Mouse (Mus musculus) midbrain, embryonic 14.5 days (tissue): ENCODE measurements around the gene Olfr710. TPM values are rescaled to one million over a fixed set of nuclear protein-coding genes. Genes with fewer than 3 reads are reported as not detected.
"Not testable (repeated sequence)": the region's sequence is repeated elsewhere in the genome, so short reads cannot be mapped to it uniquely, and the experiment has no call there.

ENCODE experiments used
- ATAC-seq: fragments of 200-750 bp; cut with Nextera tagmentation; 2 replicates; pipeline ENCODE4 v1.8.0; 2017; ENCODE audit warnings: moderate number of reproducible peaks, moderate library complexity; ENCODE audit not compliant: low FRiP score, low TSS enrichment
- DNase-seq: peaks from one replicate; pipeline ENCODE4 v3.0.0-alpha.2; 2015
- H3K27ac ChIP-seq: fragments of 300-500 bp; sonication (generic); replicated peaks from 2 replicates; pipeline ENCODE4 v1.5.1; 2014; ENCODE audit warnings: mild to moderate bottlenecking, low read depth, low read length, moderate library complexity
- H3K27me3 ChIP-seq: fragments of 300-500 bp; sonication (generic); 2 replicates; pipeline ENCODE4 v1.6.1; 2014; ENCODE audit warnings: low read length, control low read depth, mixed read lengths; ENCODE audit not compliant: control insufficient read depth, insufficient read depth
- H3K36me3 ChIP-seq: fragments of 300-500 bp; sonication (generic); 2 replicates; pipeline ENCODE4 v1.6.1; 2014; ENCODE audit warnings: low read length, control low read depth; ENCODE audit not compliant: control insufficient read depth, insufficient read depth
- H3K4me1 ChIP-seq: fragments of 300-500 bp; sonication (generic); 2 replicates; pipeline ENCODE4 v1.6.1; 2014; ENCODE audit warnings: mild to moderate bottlenecking, antibody characterized with exemption, low read length, control low read depth; ENCODE audit not compliant: control insufficient read depth, insufficient read depth
- H3K4me2 ChIP-seq: fragments of 300-500 bp; sonication (generic); 2 replicates; pipeline ENCODE4 v1.6.1; 2014; ENCODE audit warnings: mild to moderate bottlenecking, low read length, moderate library complexity
- H3K4me3 ChIP-seq: fragments of 300-500 bp; sonication (generic); replicated peaks from 2 replicates; pipeline ENCODE4 v1.5.1; 2014; ENCODE audit warnings: low read depth, low read length
- H3K9ac ChIP-seq: fragments of 300-500 bp; sonication (generic); replicated peaks from 2 replicates; pipeline ENCODE4 v1.6.1; 2014; ENCODE audit warnings: mild to moderate bottlenecking, low read length, moderate library complexity
- H3K9me3 ChIP-seq: fragments of 300-500 bp; sonication (generic); 2 replicates; pipeline ENCODE4 v1.6.1; 2016; ENCODE audit warnings: low read length, control low read depth, mixed read lengths; ENCODE audit not compliant: control insufficient read depth
- WGBS: fragments of 180-500 bp; shearing (Covaris S2); extraction: QIAGEN DNeasy Blood & Tissue Kit; methylation state at CpG from one replicate; pipeline ENCODE4 v1.1.7; 2014; 5-methylcytosine and 5-hydroxymethylcytosine counted together
- polyA plus RNA-seq: library from polyadenylated mRNA; unstranded; fragments of >200 nt; fragmentation: Nextera tagmentation; extraction: Ambion mirVana; gene quantifications from 2 replicates; pipeline ENCODE4 v1.2.1, GENCODE M21; 2014

Olfr710 gene
- not detected in 2 replicates for polyA plus RNA-seq

DNA sequence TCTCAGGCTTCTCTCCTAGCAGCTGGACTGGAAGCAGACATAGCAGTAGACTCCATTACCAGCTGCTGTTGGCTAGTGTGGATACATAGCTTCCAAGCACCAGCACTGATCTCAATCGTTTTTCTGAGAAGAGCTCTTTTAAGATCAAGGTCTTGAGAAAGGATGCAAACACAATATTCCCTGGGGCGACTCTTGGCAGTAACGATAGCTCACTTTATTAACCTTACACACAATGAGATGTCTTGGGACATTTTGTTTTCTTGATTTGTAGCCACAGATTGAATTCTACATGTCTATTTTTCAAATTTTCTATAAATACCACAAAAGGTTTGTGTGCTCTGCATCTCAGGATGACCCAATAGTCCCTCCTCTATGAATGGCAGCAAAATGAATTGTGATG is at the start of gene Olfr710:
TSS of gene Olfr710 (minus strand) at position 101 of the 400 bp plus-strand sequence.
- Histone ChIP-seq H3K4me2 (no peak within 1 kb of the TSS), H3K9ac (no peak within 1 kb of the TSS), H3K36me3 (no peaks in the 10 kb centered on the region), H3K4me1 (no peaks in the 10 kb centered on the region), H3K27ac (no peak within 1 kb of the TSS), H3K4me3 (no peak within 1 kb of the TSS), H3K27me3 (no peaks in the 10 kb centered on the region), H3K9me3 (no peaks in the 10 kb centered on the region)
- ATAC-seq (no peak), DNase-seq (no peak)
- 75% methylated on average over 3 of the region's 3 CpGs for WGBS

GRCm38 (mm10) chr7:106985236-106985635 is 37.1 kb upstream of the Olfr710 start:
- Histone ChIP-seq H3K4me2 (no peak overlapping the region), H3K36me3 (no peaks in the 10 kb centered on the region), H3K9ac (no peak overlapping the region), H3K27me3 (no peaks in the 10 kb centered on the region), H3K4me1 (no peaks in the 10 kb centered on the region), H3K4me3 (no peak overlapping the region), H3K27ac (no peak overlapping the region), H3K9me3 (no peaks in the 10 kb centered on the region)
- no peak for DNase-seq
- ATAC-seq: no peak
- WGBS: 84% methylated on average over 3 of the region's 3 CpGs

- no peak for ATAC-seq
- no peak for DNase-seq
- Histone ChIP-seq H3K27ac (no peak within 1 kb of the TSS), H3K4me1 (no peaks in the 10 kb centered on the region), H3K9me3 (no peaks in the 10 kb centered on the region), H3K9ac (no peak within 1 kb of the TSS), H3K27me3 (no peaks in the 10 kb centered on the region), H3K36me3 (no peaks in the 10 kb centered on the region), H3K4me2 (no peak within 1 kb of the TSS), H3K4me3 (no peak within 1 kb of the TSS)
- 63% methylated on average over 1 of the region's 1 CpGs for WGBS
Measured at GRCm38 (mm10) chr7:106975353-106975752, 27.2 kb upstream of the Olfr710 start, which contains the start of gene Olfr711. Olfr711 (minus strand) TSS chr7:106975453.

DNA sequence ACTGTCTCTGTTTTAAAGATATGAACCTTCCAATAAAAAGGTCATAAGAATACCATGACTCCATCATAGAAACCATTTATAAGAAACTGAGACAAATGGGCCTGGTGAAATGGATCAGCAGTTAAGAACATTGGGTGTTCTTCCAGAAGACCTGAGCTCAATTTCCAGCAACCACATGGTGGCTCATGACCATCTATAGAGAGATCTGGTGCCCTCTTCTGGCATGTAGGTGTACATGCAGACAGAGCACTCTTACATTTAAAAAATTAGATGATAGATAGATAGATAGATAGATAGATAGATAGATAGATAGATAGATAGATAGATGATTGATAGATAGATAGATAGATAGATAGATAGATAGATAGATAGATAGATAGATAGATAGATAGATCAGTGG is 19.4 kb upstream of the Olfr710 start:
- not testable (repeated sequence) for H3K4me3 ChIP-seq, H3K27me3 ChIP-seq, ATAC-seq, H3K9ac ChIP-seq, H3K36me3 ChIP-seq, H3K9me3 ChIP-seq, H3K4me2 ChIP-seq, H3K4me1 ChIP-seq, H3K27ac ChIP-seq, DNase-seq

GRCm38 (mm10) chr7:106963837-106964236 is 15.7 kb upstream of the Olfr710 start, which contains the start of gene Olfr6:
Olfr6 (minus strand) TSS chr7:106963937.
- Histone ChIP-seq H3K9me3 (no peaks in the 10 kb centered on the region), H3K36me3 (no peaks in the 10 kb centered on the region), H3K4me3 (no peak within 1 kb of the TSS), H3K4me2 (no peak within 1 kb of the TSS), H3K9ac (no peak within 1 kb of the TSS), H3K4me1 (no peaks in the 10 kb centered on the region), H3K27me3 (no peaks in the 10 kb centered on the region), H3K27ac (no peak within 1 kb of the TSS)
- WGBS: 85% methylated on average over 1 of the region's 1 CpGs
- ATAC-seq: no peak
- DNase-seq: no peak

GRCm38 (mm10) chr7:106932119-106932518 is 16.0 kb downstream of the Olfr710 start, which contains the start of gene Olfr709-ps1:
Olfr709-ps1 (minus strand) TSS chr7:106932219.
- ATAC-seq (no peak), DNase-seq (no peak)
- no peaks in the 10 kb centered on the region for H3K36me3 ChIP-seq
- no peak within 1 kb of the TSS for H3K4me2 ChIP-seq
- no peaks in the 10 kb centered on the region for H3K4me1 ChIP-seq
- H3K4me3 ChIP-seq: no peak within 1 kb of the TSS
- no peak within 1 kb of the TSS for H3K9ac ChIP-seq
- H3K9me3 ChIP-seq: no peaks in the 10 kb centered on the region
- no peak within 1 kb of the TSS for H3K27ac ChIP-seq
- H3K27me3 ChIP-seq: no peaks in the 10 kb centered on the region

DNA sequence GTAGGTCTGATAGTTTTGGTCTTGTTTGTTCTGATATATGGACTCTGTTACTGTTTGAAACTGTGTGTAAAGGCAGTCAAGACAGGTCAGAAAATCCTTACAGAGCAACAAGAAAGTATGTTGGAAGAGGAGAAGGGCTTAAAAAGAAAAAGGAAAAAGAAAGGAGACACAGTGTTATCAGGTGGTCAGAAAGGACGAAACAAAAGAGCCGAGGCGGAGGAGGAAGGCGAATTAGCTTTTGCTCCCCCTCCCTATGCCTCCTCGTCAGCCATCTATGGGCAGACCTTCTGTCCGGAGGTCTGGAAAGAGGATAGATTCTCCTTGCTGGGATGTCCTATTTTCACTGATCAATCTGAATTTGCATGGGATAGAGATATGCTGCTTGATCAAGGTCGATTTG is 27.2 kb downstream of the Olfr710 start:
- ATAC-seq, H3K27ac ChIP-seq, H3K4me3 ChIP-seq, H3K9me3 ChIP-seq, H3K27me3 ChIP-seq, DNase-seq, H3K4me2 ChIP-seq, H3K36me3 ChIP-seq, H3K4me1 ChIP-seq, H3K9ac ChIP-seq: not testable (repeated sequence)
- 73% methylated on average over 4 of the region's 7 CpGs for WGBS

GRCm38 (mm10) chr7:106907676-106908075 is 40.4 kb downstream of the Olfr710 start, which contains the start of gene Olfr1532-ps1:
Olfr1532-ps1 (plus strand) TSS chr7:106908001.
- no peaks in the 10 kb centered on the region for H3K9me3 ChIP-seq
- H3K36me3 ChIP-seq: no peaks in the 10 kb centered on the region
- H3K27me3 ChIP-seq: no peaks in the 10 kb centered on the region
- no peak within 1 kb of the TSS for H3K27ac ChIP-seq
- ATAC-seq (no peak), DNase-seq (no peak)
- no peaks in the 10 kb centered on the region for H3K4me1 ChIP-seq
- H3K4me2 ChIP-seq: no peak within 1 kb of the TSS
- no peak within 1 kb of the TSS for H3K4me3 ChIP-seq
- WGBS: 65% methylated on average over 2 of the region's 2 CpGs
- no peak within 1 kb of the TSS for H3K9ac ChIP-seq

DNA sequence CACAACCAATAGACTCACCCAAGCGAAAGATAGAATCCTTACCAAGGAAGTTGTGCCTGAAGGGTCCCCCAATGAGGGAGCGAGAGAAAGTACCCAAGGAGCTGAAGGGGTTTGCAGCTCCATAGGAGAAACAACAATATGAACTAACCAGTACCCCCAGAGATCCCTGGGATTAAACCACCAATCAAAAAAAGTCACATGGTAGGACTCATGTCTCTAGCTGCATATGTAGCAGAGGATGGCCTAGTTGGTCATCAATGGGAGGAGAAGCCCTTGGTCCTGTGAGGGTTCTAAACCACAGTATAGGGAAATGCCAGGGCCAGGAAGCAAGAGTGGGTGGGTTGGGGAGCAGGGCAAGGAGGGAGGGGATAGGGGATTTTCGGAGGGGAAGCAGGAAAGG is 47.0 kb downstream of the Olfr710 start, which contains the start of gene Olfr707:
TSS of gene Olfr707 (minus strand) at position 101 of the 400 bp plus-strand sequence.
- H3K27me3 ChIP-seq, H3K27ac ChIP-seq, H3K4me2 ChIP-seq, H3K9ac ChIP-seq, ATAC-seq, H3K4me1 ChIP-seq, H3K4me3 ChIP-seq, DNase-seq, H3K9me3 ChIP-seq, H3K36me3 ChIP-seq: not testable (repeated sequence)
- WGBS: 83% methylated on average over 3 of the region's 3 CpGs
